Mouse (Mus musculus) CH12.LX (cell line): ENCODE data around the gene Vamp2. TPM values are rescaled to one million over a fixed set of nuclear protein-coding genes. Genes with fewer than 3 reads are reported as not detected.
A peak's percentile ranks its signal among the peaks of the same experiment; 100 is the strongest.

Experiments
- DNase-seq: peaks from one replicate; pipeline ENCODE4 v3.0.0-alpha.2; 2013; ENCODE audit errors: extremely low read depth
- H3K27ac ChIP-seq: 2 replicates; pipeline ENCODE4 v1.5.1; 2012; ENCODE audit warnings: low read depth, mild to moderate bottlenecking, control low read depth, moderate library complexity; ENCODE audit not compliant: insufficient read depth
- H3K27me3 ChIP-seq: replicated peaks from 2 replicates; pipeline ENCODE3; 2012; ENCODE audit warnings: inconsistent platforms
- H3K36me3 ChIP-seq, 2 experiments: replicated peaks in 1 of 2; 2 replicates each; pipeline versions ENCODE3 to v1.6.1; 2012; ENCODE audit warnings: inconsistent platforms in 1 of 2, low read length in 1 of 2, mild to moderate bottlenecking in 1 of 2, mixed read lengths in 1 of 2, moderate library complexity in 1 of 2; ENCODE audit not compliant: control insufficient read depth in 1 of 2, insufficient read depth in 1 of 2
- H3K4me1 ChIP-seq, 2 experiments: 2 replicates each; pipeline ENCODE4 v1.6.1; 2012; ENCODE audit warnings: inconsistent platforms in 1 of 2, moderate library complexity in 1 of 2; ENCODE audit not compliant: insufficient read depth in 2 of 2, control insufficient read depth in 1 of 2
- H3K4me2 ChIP-seq: 2 replicates; pipeline ENCODE4 v1.6.1; 2012; ENCODE audit warnings: low read depth, mild to moderate bottlenecking, control low read depth; ENCODE audit not compliant: poor library complexity, insufficient read depth, severe bottlenecking
- H3K4me3 ChIP-seq, 3 experiments: fragments of 150-350 bp in 1 of 3; sonication (generic) in 1 of 3; replicated peaks in 1 of 3; 2 replicates each; pipeline versions ENCODE3 to v1.5.1; 2011 to 2012; ENCODE audit warnings: low read depth in 2 of 3, low read length in 2 of 3, mild to moderate bottlenecking in 2 of 3, moderate library complexity in 2 of 3, control low read depth in 1 of 3, improper control_type of control experiment in 1 of 3, inconsistent platforms in 1 of 3, mixed read lengths in 1 of 3; ENCODE audit not compliant: poor library complexity in 1 of 3
- H3K79me2 ChIP-seq: replicated peaks from 2 replicates; pipeline ENCODE4 v1.6.1; 2012; ENCODE audit warnings: mild to moderate bottlenecking, moderate library complexity; ENCODE audit not compliant: control insufficient read depth, poor library complexity, insufficient read depth, severe bottlenecking; ENCODE audit errors: extremely low read depth
- H3K9ac ChIP-seq: 2 replicates; pipeline ENCODE4 v1.6.1; 2012; ENCODE audit warnings: low read depth, mild to moderate bottlenecking, control low read depth, moderate library complexity; ENCODE audit not compliant: insufficient read depth
- H3K9me3 ChIP-seq: replicated peaks from 2 replicates; pipeline ENCODE3; 2012; ENCODE audit warnings: low read length, inconsistent platforms, mixed read lengths
- BHLHE40 ChIP-seq: IDR thresholded peaks from 2 replicates; pipeline ENCODE4 v1.6.1; 2011; ENCODE audit warnings: mild to moderate bottlenecking, low read depth, low read length, improper control_type of control experiment
- CHD1 ChIP-seq: IDR thresholded peaks from 2 replicates; pipeline ENCODE4 v1.6.1; 2012; ENCODE audit warnings: low read depth, low read length, improper control_type of control experiment, inconsistent platforms
- CHD2 ChIP-seq: IDR thresholded peaks from 2 replicates; pipeline ENCODE4 v1.6.1; 2011; ENCODE audit warnings: low read length, improper control_type of control experiment
- E2F4 ChIP-seq: IDR thresholded peaks from 2 replicates; pipeline ENCODE4 v1.6.1; 2011; ENCODE audit warnings: low read depth, low read length, improper control_type of control experiment; ENCODE audit not compliant: insufficient replicate concordance
- ELF1 ChIP-seq: IDR thresholded peaks from 2 replicates; pipeline ENCODE4 v1.6.1; 2014; ENCODE audit warnings: low read depth, mild to moderate bottlenecking, inconsistent platforms, low read length, improper control_type of control experiment
- ETS1 ChIP-seq: conservative IDR thresholded peaks from 2 replicates; pipeline ENCODE4 v1.6.1; 2012; ENCODE audit warnings: low read depth, mild to moderate bottlenecking, inconsistent platforms, low read length, improper control_type of control experiment, moderate library complexity
- HCFC1 ChIP-seq: IDR thresholded peaks from 2 replicates; pipeline ENCODE4 v1.6.1; 2012; ENCODE audit warnings: low read depth, mild to moderate bottlenecking, inconsistent platforms, low read length, improper control_type of control experiment
- IRF4 ChIP-seq: IDR thresholded peaks from 2 replicates; pipeline ENCODE4 v1.6.1; 2014; ENCODE audit warnings: low read depth, mild to moderate bottlenecking, inconsistent platforms, low read length, improper control_type of control experiment
- JUN ChIP-seq: IDR thresholded peaks from 2 replicates; pipeline ENCODE4 v1.6.1; 2011; ENCODE audit warnings: low read depth, mild to moderate bottlenecking, low read length, improper control_type of control experiment, moderate library complexity; ENCODE audit not compliant: insufficient read depth
- KAT2A ChIP-seq: IDR thresholded peaks from 2 replicates; pipeline ENCODE4 v1.6.1; 2012; ENCODE audit warnings: low read length, improper control_type of control experiment, inconsistent platforms; ENCODE audit not compliant: insufficient replicate concordance
- MAFK ChIP-seq: IDR thresholded peaks from 2 replicates; pipeline ENCODE4 v1.6.1; 2011; ENCODE audit warnings: low read length, improper control_type of control experiment; ENCODE audit not compliant: insufficient replicate concordance
- MAZ ChIP-seq: IDR thresholded peaks from 2 replicates; pipeline ENCODE4 v1.6.1; 2012; ENCODE audit warnings: low read depth, mild to moderate bottlenecking, inconsistent platforms, low read length, improper control_type of control experiment, moderate library complexity
- MXI1 ChIP-seq: IDR thresholded peaks from 2 replicates; pipeline ENCODE4 v1.6.1; 2011; ENCODE audit warnings: mild to moderate bottlenecking, low read depth, low read length, improper control_type of control experiment
- NRF1 ChIP-seq: IDR thresholded peaks from 2 replicates; pipeline ENCODE4 v1.6.1; 2014; ENCODE audit warnings: low read depth, mild to moderate bottlenecking, inconsistent platforms, low read length, improper control_type of control experiment, moderate library complexity
- PAX5 ChIP-seq: IDR thresholded peaks from 2 replicates; pipeline ENCODE4 v1.6.1; 2012; ENCODE audit warnings: low read length, inconsistent platforms, mixed read lengths
- POLR2A ChIP-seq: IDR thresholded peaks from 2 replicates; pipeline ENCODE4 v1.6.1; 2011; ENCODE audit warnings: low read depth, mild to moderate bottlenecking, improper control_type of control experiment, low read length
- RAD21 ChIP-seq: IDR thresholded peaks from 2 replicates; pipeline ENCODE4 v1.6.1; 2011; ENCODE audit warnings: low read depth, mild to moderate bottlenecking, low read length, improper control_type of control experiment, moderate library complexity
- RCOR1 ChIP-seq: conservative IDR thresholded peaks from 2 replicates; pipeline ENCODE4 v1.6.1; 2012; ENCODE audit warnings: low read depth, mild to moderate bottlenecking, inconsistent platforms, low read length, improper control_type of control experiment
- SIN3A ChIP-seq: IDR thresholded peaks from 2 replicates; pipeline ENCODE4 v1.6.1; 2012; ENCODE audit warnings: low read length, improper control_type of control experiment, inconsistent platforms
- TBP ChIP-seq: conservative IDR thresholded peaks from 2 replicates; pipeline ENCODE4 v1.6.1; 2011; ENCODE audit warnings: low read depth, low read length, improper control_type of control experiment
- UBTF ChIP-seq: IDR thresholded peaks from 2 replicates; pipeline ENCODE4 v1.6.1; 2012; ENCODE audit warnings: low read depth, mild to moderate bottlenecking, inconsistent platforms, low read length, improper control_type of control experiment, moderate library complexity
- dilution Hi-C: fragments of 300-500 bp; cut with MboI; formaldehyde crosslinking; loops from 2 replicates; pipeline ENCODE4 v1.14.3; 2020; ENCODE audit warnings: low sequenced_read_pairs; ENCODE audit not compliant: extremely low pct_unique_long_range_greater_than_20kb, extremely low pct_ligation_motif_present
- in situ Hi-C: fragments of 300-500 bp; cut with MboI; formaldehyde crosslinking; loops from 3 replicates; pipeline ENCODE4 v1.14.3; 2019; ENCODE audit warnings: low sequenced_read_pairs, low pct_ligation_motif_present, low pct_unique_long_range_greater_than_20kb, mixed read lengths
- polyA plus RNA-seq: library from polyadenylated mRNA; unstranded; fragments of >175 nt; gene quantifications from 2 replicates; pipeline ENCODE4 v1.2.1, GENCODE M21; 2012; ENCODE audit warnings: low read depth; ENCODE audit not compliant: insufficient read length
- total RNA-seq, 2 experiments: library from RNA; depleted of rRNA; stranded (reverse); fragments of 300-350 nt in 1 of 2; fragments of >200 nt in 1 of 2; gene quantifications; 2 replicates each; pipeline ENCODE4 v1.2.3; 2012 to 2014

The Vamp2 gene
- total and polyA plus RNA-seq, 3 experiments, result 1.3 to 26.0 (median 8.2) TPM

DNA sequence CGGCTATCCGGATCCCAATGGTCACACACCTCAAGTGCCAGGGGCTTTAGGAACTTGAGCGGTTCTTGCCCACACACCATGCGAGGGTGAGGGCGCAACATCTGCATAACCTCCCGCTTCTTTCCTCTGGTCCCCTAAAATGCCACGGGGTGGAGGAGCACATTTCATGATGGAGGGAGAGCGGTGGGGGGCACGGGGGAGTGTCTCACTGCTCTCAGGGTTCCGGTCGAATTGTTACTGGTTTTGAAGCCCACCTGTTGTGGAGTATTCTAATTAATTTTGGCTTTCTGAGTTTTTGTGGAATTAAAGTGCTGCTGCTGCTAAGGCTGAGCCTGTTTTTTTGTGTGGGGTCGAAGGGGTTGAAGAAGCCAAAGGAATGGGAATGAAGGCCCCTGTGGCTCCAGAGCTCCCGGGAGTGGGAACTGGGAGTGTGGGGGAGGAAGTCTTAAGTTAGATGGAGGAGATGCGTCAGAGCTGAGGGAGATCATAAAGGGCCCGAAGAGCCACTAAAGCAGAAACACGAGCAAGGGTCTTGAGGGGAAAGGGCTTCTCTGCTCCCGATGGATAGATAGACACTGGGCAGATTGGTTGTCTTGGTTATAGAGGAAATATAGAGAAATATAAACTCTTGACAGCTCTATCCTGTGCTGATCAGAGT, 26.9 kb upstream of the Vamp2 start:
- H3K4me2 ChIP-seq, result peak overlapping the region; percentile 64
- H3K36me3 ChIP-seq, result peaks cover 0 to 3% of the 10 kb centered on the region in 2 experiments
- H3K4me3 ChIP-seq, result peak overlapping the region in 2 of 3 experiments; percentile 77 to 87
- dilution Hi-C loops (no loop called here), in situ Hi-C loops (loop anchor here (5.0 kb wide), 1 partner anchor 56 kb away; no protein-coding TSS in a partner anchor)
- H3K9ac ChIP-seq, result peak overlapping the region; percentile 92
- peaks cover 3% of the 10 kb centered on the region for H3K27me3 ChIP-seq
- no peaks in the 10 kb centered on the region for H3K9me3 ChIP-seq
- peaks cover 4 to 35% of the 10 kb centered on the region in 2 experiments for H3K4me1 ChIP-seq
- TF ChIP-seq CHD1 (no peak; the same call in 1 of the 2 replicates), SIN3A (0 out of 2 replicates have a peak, but pooled peaks have one; percentile 31), NRF1 (no peak), PAX5 (no peak), CHD2 (no peak)
- DNase-seq, result no peak
- H3K79me2 ChIP-seq, result no peaks in the 10 kb centered on the region; the same call in none of the 2 replicates
- H3K27ac ChIP-seq, result no peak overlapping the region

DNA sequence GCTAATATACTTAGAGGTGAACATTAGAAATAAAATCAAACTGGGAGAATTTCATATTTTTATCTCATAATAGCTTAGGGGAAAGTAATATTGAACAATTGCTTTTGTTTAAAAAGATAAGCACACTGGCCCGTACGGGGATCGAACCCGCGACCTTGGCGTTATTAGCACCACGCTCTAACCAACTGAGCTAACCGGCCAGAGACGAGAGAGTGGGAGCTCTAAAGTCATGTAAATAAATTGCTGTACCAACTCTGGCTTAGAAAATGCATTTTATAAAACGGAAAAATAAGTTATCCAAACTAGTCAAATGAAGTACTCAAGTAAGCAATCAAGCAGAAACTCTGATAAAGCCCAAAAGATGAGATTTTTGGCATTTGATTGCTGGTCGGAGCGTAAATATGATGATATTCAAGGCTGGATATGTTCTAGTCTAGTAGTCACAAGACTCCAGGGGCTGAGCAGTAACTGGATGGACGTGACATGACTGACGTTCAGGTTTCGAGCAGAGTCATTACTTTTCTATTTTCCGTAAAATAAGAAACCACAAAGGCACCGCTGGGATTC, 26.0 kb upstream of the Vamp2 start:
- in situ Hi-C loops, result loop anchor here (5.0 kb wide), 1 partner anchor 55 kb away; no protein-coding TSS in a partner anchor
- Histone ChIP-seq H3K4me3 (peak overlapping the region; percentile 51 to 77 (median 63)), H3K4me2 (no peak overlapping the region), H3K4me1 (peaks cover 7 to 42% of the 10 kb centered on the region in 2 experiments), H3K27ac (peak overlapping the region; percentile 71), H3K36me3 (no peaks in the 10 kb centered on the region), H3K9ac (peak overlapping the region; percentile 44; the same call in 1 of the 2 replicates), H3K79me2 (no peaks in the 10 kb centered on the region; the same call in none of the 2 replicates), H3K27me3 (peaks cover 3% of the 10 kb centered on the region), H3K9me3 (no peaks in the 10 kb centered on the region)
- peak; percentile 77 for DNase-seq
- TF ChIP-seq MXI1 (0 out of 2 replicates have a peak, but pooled peaks have one; percentile 18), E2F4 (peak; percentile 84; the same call in 1 of the 2 replicates), ELF1 (peak; percentile 95), NRF1 (peak; percentile 65; the same call in 1 of the 2 replicates), POLR2A (0 out of 2 replicates have a peak, but pooled peaks have one; percentile 36), TBP (peak; percentile 99), BHLHE40 (peak; percentile 92), HCFC1 (peak; percentile 44; the same call in 1 of the 2 replicates), UBTF (no peak), IRF4 (0 out of 2 replicates have a peak, but pooled peaks have one; percentile 7), MAFK (peak; percentile 97), RAD21 (no peak), KAT2A (peak; percentile 81; the same call in 1 of the 2 replicates), ETS1 (0 out of 2 replicates have a peak, but pooled peaks have one; percentile 40), RCOR1 (no peak), SIN3A (peak; percentile 63), MAZ (no peak), JUN (0 out of 2 replicates have a peak, but pooled peaks have one; percentile 5)
- dilution Hi-C loops, result no loop called here
